Mouse (Mus musculus) B cell, adult 62 days (primary cell): Measurements from ENCODE around the gene Hoxa6. TPM values are rescaled to one million over a fixed set of nuclear protein-coding genes. Genes with fewer than 3 reads are reported as not detected.

Experiments
- total RNA-seq: library from RNA; stranded (reverse); gene quantifications from 4 replicates; pipeline ENCODE4 v1.2.4, GENCODE M21; 2023

Hoxa6 gene
- total RNA-seq: not detected in 4 replicates

DNA sequence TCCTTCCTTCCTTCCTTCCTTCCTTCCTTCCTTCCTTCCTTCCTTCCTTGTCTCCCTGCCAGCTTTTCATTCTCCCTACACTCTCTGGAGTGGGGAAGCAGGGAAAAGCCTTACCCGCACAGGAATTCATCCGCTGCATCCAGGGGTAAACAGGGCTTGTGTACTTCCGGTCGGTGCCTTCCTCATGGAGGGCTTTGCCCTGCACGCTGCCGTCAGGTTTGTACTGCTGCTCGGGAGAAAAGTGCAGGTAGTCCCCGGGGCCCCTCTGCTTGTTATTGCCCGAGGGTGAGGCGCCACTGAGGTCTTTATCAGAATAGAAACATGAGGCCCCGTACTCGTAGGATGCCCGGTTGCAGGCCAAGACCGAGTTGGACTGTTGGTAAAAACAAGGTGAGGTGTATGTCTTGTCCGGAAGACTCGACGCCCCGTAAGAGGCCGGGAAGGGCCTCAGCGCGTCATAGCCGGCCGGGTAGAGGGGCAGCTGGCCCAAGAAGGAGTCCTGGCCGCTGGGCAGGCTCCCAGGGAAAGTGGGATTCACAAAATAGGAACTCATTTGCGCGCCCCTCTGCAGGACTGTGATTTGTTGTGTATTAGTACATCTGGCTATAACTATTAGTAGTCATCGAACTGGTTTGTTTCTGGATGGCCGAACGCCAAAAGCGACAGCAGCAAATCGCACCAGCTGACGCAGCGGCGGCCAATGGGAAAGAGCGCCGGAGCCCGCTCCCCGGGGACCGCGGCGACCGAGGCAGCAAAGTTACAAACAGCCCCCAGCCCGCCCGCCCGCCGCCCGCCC, at the start of gene Hoxa6:
Gene Hoxa6 (minus strand): TSS at position 651 of the 796 bp plus-strand sequence.

DNA sequence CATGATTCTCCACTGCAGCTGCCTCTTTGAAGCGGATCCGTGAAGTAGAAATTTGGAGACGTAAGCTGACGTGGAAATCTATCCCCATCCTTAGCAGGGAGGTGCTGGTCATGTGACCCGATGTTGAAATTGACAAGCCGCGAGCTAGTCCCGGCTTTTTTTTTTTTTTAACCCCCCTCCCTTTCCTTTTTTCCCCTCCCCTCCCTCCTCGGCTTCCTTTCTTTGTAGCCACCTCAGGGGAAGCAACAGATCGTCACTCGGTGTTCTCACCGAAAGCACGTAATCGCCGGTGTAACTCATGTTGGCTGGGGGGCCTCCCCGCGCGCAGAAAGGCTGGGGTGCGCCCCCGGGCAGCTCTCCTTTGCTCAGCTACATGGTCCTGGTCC, 37.2 kb upstream of the Hoxa6 start, which contains the start of gene Hoxa11:
Gene Hoxa11 (minus strand): TSS at position 54 of the 386 bp plus-strand sequence.

DNA sequence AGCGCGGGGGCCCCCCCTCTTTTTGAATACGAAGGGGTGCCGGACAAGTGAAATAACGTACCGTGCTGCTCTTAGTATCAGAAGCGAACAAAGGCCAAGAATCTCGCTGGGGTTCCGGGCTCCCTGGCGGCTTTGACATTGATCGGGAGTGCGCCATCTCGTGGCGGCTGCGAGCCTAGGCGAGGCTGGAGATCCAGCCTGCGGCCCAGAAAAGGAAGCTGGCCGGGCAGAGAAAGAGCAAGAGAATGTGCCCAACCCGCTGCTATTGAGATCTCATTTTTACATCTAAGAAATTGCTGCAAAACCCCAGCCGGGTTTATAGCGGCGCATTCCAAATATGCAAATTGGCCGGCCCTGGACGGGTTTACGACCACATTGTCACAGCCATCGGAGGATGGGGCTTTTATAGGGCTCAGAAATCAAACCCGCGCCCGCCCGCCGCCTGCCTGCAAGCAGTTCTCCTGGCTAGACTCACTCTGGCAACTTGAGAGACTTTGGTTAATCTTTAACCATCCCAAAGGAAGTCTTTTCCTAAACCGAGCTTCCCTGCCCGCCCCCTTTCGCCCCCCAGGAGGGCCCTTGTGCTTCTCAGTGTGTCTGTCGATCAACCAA, 32.0 kb upstream of the Hoxa6 start, which contains the start of gene Hoxa10:
Gene Hoxa10 (minus strand): TSS at position 466 of the 612 bp plus-strand sequence.

DNA sequence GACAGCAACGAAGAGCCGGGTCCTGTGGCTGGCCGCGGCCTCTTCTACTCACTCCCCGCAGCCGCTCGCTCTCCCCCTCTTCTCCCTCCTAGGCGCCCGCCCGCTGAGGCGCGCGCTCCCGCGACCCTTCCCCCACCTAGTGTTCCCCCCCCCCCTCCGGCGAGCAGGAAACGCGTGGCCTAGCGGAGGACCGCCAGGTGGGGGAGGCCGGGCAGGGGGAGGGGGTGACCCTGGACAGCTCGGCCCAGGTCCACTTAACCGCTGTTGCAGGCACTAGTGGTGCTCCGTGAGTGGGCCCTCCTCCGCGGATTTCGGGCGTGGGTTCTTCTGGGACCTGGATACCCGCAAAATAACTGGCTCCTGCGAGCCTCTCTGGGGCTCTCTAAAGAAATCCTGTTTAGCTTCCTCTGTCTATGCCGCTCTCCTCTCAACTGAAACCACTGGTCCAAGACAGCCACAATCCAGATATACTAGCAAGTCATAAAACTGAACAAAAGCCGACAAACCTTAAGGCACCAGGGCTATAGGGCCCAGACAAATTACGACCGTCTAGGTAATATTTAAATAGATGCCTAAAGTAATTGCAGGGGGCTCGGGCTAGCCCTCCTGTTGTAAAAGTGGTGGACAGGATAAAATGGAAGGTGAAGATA, 22.1 kb upstream of the Hoxa6 start, which contains the start of gene Hoxa9:
Gene Hoxa9 (minus strand): TSS at position 574 of the 650 bp plus-strand sequence.

DNA sequence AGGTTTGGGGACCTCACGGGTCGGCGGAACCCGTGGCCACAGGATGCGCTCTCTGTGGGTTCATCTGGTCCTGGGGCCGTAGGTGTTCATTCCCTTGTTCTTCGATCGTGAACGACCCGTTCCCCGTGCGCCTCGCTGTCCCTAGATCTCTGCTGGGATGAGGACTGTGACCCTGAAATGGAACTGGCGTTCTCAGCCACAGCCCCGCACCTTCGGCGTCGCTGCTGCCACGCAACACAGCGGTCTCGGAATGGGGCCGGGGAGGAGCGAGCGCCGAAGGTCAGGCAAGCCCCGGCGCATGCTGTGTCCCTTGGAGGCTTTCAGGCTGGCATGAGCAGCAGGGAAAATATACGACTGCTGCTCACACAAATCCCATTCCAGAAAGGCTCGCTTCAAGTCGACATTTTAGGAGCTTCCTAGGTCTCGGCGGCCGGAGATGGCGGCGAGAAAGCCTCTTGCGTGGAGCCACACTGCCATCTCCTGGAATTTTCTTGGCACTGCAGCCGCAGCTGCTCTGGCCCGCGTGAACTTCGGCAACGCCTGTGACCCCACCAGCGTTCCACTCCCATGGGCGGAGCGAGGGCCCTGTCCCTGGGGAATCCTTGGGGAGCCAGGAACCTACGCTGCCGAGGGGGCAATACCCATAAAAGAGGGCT, 12.9 kb upstream of the Hoxa6 start, which contains the start of gene Hoxa7:
Gene Hoxa7 (minus strand): TSS at position 518 of the 656 bp plus-strand sequence.

DNA sequence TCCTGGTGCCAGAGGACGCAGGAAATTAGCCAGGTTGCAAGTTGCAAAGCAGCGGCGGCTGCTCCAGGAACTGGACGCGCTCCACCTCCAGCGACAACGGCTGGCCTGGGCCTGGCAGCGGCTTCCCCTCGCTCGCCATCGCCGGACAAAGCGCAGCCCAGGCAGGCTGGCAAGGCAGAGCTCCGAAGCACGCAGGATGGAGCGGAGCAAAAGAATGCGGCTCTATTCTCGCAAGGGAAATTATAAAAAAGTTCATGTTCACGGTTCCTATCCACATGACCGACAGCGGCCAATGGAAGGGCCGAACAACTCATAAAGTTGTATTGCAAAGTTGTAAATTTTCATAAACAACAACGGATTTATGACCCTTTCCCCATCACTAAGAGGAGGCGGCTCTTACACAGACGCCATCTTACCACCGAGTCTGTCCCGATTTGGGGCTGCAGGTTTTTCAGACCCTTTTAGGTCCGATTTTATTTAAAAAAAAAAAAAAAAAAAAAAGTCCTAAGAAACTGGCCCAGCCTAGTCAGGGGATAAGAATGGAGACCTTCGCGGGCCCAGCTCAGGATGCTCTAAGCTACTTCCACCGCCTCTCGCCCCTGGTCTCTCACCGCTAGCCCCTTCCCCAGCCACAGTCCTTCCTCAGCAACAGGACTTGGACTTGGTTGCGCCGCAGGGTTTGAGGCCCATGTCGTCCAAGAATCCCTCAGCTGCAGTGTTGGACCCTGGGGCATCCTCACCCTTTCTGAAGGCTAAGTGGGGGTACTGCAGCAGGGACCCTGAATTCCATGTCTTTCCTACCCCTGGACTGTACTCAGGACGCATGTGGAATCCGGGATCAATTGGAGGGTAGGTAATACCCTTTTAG, 4.8 kb upstream of the Hoxa6 start, which contains the start of the genes Hoxa3 and Gm28308:
Gene Hoxa3 (minus strand): TSS at position 218 of the 868 bp plus-strand sequence.
Gene Gm28308 (minus strand): TSS at position 221 of the 868 bp plus-strand sequence.

DNA sequence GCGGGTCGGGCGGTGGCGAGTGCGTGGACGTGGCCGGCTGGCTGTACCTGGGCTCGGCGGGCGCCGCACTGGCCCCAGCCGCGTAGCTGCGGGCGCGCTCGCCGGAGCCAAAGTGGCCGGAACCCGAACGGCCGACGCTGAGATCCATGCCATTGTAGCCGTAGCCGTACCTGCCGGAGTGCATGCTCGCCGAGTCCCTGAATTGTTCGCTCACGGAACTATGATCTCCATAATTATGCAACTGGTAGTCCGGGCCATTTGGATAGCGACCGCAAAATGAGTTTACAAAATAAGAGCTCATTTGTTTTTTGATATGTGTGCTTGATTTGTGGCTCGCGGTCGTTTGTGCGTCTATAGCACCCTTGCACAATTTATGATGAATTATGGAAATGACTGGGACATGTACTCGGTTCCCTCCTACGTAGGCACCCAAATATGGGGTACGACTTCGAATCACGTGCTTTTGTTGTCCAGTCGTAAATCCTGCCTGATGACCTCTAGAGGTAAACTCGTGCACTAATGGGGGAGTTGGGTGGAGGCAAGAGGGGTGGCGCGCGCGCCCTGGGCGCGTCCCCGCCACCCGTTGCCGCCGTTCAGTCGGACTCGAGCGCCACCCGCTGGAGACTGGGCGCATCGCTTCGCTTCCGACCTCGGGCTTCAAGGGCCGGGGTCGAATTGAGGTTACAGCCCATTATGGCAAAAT, 4.3 kb downstream of the Hoxa6 start, which contains the start of gene Hoxa5:
Gene Hoxa5 (minus strand): TSS at position 538 of the 703 bp plus-strand sequence.

DNA sequence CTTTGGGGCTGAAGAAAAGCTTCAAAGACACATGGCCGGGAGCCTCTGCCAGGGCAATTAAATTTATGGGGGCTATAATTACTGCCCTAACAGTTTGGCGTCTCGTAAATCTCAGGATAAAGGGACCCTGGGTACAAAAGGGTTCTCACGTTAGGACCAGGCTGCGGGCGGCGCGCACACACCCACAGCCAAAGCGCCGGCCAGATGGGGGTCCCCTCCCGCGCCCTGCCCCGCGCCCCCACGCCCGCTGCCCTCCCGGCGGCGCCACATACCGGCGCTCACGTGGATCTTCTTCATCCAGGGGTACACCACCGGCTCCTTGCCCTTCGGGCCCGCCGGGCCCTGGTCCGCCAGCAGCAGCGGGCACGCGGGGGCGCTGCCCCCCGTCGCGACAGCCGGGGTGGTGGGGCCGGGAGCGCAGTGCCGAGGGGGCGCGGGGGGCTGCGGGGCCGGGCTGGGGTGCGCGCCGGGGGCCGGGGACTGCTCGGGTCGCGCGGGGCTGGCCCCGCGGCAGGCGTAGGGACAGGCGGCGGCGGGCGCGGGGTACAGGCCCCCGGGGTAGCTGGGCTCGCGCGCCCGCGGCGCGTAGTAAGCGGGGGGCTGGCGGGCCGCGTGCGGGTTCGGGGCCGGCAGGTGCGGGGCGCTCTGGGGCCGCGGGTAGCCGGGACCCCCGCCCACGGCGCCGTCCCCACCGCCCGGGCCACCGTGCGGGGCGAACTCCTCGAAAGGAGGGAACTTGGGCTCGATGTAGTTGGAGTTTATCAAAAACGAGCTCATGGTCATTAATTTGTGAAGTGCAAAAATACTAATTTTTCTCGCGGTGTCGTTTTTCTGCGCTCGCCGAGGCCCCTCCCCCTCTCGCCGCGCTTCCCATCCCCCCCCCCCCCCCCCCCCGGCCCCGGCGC, 17.4 kb downstream of the Hoxa6 start, which contains the start of gene Hoxa4:
Gene Hoxa4 (minus strand): TSS at position 848 of the 905 bp plus-strand sequence.

DNA sequence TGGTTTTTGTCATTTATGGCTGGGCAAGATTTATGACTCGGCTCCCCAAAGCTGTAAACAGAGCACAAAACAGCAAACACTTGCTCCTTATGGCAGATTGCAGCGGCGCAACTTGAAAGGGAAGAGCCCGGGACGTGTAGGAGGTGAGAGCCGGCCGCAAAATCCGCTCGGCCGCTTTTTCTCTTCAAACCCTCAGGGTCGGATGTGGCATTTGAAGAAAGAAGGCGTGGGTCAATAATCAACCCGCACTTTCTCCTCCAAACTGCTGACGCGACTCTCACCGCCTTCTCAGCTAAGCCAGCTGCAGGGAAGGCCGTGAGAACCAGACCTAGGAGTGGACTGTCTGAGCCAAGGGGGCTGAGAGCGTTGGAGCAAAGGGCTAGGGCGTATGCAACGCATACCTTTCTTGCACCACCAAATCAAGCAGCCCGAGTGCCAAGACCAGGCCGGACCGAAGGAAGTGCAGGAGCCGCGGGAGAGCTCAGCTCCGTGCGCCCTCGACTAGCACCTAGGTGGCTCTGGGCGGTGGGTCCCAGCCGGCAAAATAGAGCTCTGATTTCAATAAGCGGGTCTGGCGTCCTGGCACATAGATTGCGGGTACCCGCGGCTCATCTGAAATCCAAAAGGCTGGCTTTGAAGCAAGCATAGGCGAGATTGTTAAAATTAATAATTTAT, 31.3 kb downstream of the Hoxa6 start, which contains the start of gene 5730596B20Rik:
Gene 5730596B20Rik (plus strand): TSS at position 438 of the 675 bp plus-strand sequence.

DNA sequence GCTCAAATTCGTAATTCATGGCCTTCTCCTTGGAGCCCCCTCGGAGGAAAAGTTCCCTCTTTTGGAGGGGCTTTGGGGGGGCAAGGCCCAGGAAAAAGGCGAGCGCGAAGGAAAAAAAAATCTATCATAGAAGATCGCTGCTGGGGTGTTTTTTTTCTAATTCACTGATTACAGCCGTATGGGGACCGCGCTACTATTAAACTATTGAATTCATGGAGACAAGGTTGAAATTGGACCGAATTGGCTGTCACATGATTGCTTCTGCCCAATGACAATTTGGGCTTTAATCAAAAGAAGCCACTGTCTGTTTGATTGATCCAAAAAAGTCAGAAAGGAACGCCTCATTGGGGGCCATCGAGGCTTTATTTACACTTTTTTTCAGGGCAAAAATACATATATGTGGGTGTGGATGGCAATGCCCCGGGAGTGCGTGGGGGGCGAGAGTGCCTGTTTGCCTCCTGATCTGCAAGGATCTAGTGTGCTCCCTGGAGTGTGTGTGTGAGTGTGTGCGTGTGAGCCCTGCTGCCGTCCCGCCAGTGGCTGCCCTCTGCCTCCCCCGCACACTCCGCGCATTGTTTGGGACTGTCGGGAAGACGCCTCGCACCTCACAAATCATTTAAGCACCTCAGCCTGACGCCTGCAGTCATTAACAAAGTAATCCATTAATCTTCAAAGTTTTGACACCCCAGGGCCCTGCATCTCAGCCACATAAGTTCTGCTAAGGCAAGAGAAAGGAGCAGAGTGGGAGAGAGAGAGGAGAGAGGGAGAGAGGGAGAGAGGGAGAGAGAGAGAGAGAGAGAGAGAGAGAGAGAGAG, 43.7 kb downstream of the Hoxa6 start, which contains the start of gene Hoxa2:
Gene Hoxa2 (minus strand): TSS at position 206 of the 815 bp plus-strand sequence.

DNA sequence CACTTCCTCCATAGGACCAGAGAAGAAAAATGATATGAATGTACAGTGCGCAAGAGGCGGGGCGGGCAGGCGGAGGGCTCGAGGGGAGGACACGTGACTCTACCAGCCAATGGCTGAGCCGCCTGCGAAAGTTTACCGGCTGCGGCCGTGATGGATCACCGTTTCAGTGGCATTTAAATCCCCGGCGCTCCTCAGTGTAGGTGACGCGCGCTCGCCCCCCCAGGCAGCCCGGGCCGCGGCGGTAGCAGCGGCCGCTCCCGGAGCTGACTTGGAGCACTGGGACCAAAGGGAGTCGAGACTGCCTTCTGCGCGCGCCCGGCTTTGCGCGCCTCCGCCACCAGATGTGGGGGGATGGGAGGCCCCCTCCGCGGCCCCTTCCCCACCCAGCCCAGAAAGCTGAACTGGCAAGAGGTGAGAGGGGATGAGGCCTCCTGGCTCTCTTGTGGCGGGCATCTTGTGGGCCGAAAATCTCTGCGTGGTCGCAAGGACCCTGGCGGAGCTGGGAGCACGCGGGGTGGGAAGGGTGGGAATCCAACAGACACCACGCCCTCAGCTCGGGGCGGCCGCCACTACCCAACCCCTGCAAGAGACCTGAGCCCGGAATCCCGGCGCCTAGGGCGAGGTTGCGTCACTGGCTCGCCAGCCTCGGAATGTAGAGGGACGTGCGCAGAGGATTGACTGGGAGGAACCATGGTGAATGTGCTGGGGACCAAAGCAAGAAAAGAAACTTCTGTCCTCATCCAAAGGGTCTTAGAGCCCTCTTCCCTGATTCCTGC, 50.1 kb downstream of the Hoxa6 start, which contains the start of gene Hoxa1:
Gene Hoxa1 (minus strand): TSS at position 42 of the 776 bp plus-strand sequence.

Other genes with a start within 250 kb of the Hoxa6 start
- 40.5 to 48.4 TPM (median 41.9 TPM) in 4 replicates for gene Skap2, start 196.2 kb downstream of the Hoxa6 start, total RNA-seq
- gene Hoxa1, start 50.4 kb downstream of the Hoxa6 start, total RNA-seq: not detected in 4 replicates
- not detected in 4 replicates for gene Hoxa2, start 43.9 kb downstream of the Hoxa6 start, total RNA-seq
- not detected in 4 replicates for gene 5730596B20Rik, start 31.2 kb downstream of the Hoxa6 start, total RNA-seq
- not detected in 4 replicates for gene Hoxa4, start 17.0 kb downstream of the Hoxa6 start, total RNA-seq
- gene Hoxa5, start 4.1 kb downstream of the Hoxa6 start, total RNA-seq: not detected in 4 replicates
- 0.58 TPM in 1 of 4 replicates, not detected in the others for gene Hoxa3, start 4.6 kb upstream of the Hoxa6 start, total RNA-seq
- gene Gm28308, start 4.6 kb upstream of the Hoxa6 start, total RNA-seq: not detected in 4 replicates
- gene Hoxa7, start 13.1 kb upstream of the Hoxa6 start, total RNA-seq: not detected in 4 replicates
- gene Hoxa9, start 22.4 kb upstream of the Hoxa6 start, total RNA-seq: not detected in 4 replicates
- not detected in 4 replicates for gene Hoxa10, start 32.1 kb upstream of the Hoxa6 start, total RNA-seq
- gene Hoxa11, start 37.1 kb upstream of the Hoxa6 start, total RNA-seq: not detected in 4 replicates
- not detected in 4 replicates for gene Hoxa13, start 52.2 kb upstream of the Hoxa6 start, total RNA-seq
- not detected in 4 replicates for gene Evx1, start 104.8 kb upstream of the Hoxa6 start, total RNA-seq